Mouse (Mus musculus): ENCODE data around the gene Rbck1.
"Not testable (repeated sequence)": the region's sequence is repeated elsewhere in the genome, so short reads cannot be mapped to it uniquely, and the experiment has no call there.

Rbck1 gene

DNA sequence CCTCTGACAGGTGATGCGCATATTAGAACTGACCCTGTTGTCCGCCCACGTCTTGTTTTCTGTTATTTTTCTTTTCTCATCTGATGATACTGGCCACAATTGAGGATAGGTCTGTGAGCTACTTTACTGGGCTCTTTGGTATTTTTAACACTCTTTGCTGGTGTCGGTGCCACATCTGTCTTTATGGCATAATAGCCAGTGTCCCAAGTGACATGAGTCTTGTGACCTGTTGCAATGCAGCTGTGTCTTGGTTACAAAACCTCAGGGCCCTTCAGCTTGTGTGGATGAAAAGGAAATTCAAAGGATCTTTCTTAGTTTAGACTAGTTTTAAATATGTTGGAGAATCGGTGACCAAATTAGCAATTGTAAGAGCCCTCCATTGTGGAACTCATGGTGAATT, 37.9 kb downstream of the Rbck1 start:
- DNase-seq (ENCODE audit: low spot score) = no peak

DNA sequence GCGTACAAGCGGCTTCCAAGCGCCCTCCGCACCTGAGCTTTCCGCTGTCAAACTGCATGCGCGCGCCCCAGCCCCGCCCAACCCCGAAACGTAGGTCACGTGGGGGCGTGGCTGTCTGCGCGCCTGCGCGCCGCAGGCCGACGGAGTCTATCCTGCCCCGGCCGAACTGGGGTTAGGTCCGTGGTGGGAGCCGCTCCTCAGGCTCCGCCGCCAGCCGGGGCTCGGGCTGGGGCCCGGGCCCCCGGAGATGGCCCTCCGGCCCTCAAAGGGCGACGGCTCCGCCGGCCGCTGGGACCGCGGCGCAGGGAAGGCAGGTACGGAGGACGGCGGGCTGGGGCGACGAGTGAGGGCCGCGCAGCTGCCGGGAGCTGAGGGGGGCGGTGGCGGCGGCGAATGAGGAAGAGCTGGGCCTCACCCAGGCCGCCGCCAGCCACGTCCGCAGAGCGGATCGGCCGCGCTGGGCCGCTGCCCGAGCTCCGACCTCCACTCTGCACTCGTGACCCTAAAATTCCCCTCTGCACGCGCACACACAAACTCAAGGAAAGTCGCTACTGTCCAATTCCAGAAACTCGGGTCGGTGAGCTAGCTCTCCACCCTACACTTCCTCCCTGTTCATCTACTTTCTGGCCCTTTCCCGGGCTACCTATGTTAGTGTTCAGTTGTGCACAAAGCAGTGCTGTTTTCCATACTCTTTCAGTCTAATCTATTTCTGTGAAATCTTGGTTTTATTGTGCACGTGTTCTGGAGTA, 38.6 kb downstream of the Rbck1 start, which contains the start of gene Tbc1d20:
Gene Tbc1d20 (plus strand): TSS at position 102 of the 749 bp plus-strand sequence.
- peak; percentile 81 for DNase-seq (ENCODE audit: low spot score)

DNA sequence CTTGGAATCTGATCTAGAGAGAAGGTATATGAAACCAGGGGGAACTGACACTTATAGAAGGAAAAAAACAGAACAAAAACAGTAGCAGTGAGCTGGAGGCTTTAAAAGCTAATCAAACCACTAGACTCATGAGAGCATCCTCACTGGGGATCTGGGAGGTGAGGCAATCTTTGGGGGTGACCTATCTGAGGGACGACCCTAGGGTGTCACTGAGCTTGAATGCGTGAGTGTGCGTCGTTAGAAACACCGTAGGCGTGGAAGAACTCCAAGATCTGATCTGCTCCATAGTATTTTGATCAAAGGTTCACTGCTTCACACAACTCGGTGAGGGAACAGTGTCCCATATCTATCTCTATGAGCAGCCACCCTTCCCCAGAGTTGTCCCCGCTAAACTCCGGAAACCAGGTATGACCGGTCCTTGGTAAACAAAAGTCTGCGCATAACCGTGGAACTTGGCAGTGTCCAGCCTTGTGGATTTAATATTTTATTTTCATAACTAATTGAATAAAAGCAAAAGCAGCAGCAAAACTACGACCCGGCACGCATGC, 39.2 kb downstream of the Rbck1 start:
- DNase-seq (ENCODE audit: low spot score) = no peak

DNA sequence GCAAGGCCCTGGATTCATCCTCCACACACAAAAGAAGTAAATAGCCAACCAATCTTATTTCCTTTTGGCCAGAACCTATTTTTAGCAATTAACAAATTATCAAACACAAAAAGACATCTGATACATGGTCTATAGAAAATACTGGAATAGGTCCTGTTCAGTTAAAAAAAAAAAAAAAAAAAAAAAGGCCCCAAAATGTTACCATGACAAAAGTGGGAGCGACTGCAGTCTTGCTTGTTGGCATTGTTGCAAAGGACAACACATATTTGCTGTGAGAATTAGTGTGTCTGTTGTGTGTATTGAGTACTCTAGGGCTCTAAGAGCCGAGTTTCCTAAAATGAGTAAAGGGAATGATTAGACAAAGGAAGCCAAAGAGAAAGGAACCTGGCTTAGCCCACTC, 40.0 kb downstream of the Rbck1 start:
- DNase-seq (ENCODE audit: low spot score) = no peak

DNA sequence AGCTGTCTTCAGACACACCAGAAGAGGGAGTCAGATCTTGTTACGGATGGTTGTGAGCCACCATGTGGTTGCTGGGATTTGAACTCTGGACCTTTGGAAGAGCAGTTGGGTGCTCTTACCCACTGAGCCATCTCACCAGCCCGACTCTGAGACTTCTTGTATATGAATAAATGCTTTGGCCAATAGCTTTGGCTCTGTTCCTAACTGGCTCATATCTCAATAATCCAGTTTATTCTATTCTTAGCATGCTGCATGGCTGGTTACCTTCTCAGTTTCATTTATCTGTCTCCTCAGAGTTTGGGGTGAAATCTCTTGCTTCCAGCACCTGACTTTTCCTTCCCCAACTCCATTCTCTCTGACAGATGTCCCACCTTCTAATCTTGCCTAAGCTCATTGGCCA, 42.8 kb downstream of the Rbck1 start:
- not testable (repeated sequence) for DNase-seq (ENCODE audit: low spot score)

DNA sequence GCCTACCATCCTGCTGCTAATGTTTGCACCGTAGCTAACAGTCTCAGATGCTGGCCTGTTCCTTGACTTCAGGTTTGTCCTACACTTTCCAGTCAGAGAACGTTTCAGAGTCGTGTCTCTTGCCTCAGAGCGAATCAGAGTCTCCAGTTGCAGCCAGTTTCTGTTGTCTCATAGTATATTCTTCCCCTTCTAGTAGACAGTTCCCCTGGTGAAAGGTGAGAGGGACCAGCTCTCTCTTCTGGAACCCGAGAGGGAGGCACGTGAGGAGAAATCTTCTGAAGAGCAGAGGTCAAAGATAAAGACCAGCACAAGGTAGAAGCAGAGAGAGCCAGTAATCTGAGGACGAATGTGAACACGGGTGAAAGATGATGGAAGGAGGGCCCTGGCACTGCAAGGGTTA, 44.4 kb downstream of the Rbck1 start:
- DNase-seq (ENCODE audit: low spot score) = no peak

DNA sequence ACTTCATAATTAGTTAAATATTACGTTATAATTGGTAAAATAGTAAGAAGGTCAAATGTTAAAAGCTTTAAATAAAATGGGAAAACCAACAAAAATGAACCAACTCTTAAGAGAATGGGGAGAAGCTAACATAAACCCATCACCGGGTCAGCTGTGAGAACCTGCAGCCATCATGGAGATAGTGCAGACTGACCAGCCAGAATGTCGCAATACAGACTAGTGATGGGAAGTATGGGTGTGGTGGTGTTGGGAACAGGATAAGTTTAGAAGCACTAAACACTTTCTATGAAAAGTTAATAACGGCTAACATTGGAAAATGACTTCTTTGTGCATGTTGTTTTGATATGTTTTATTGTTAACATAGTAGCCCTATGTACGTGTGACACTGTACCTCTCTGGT, 44.9 kb downstream of the Rbck1 start:
- DNase-seq (ENCODE audit: low spot score) = no peak

DNA sequence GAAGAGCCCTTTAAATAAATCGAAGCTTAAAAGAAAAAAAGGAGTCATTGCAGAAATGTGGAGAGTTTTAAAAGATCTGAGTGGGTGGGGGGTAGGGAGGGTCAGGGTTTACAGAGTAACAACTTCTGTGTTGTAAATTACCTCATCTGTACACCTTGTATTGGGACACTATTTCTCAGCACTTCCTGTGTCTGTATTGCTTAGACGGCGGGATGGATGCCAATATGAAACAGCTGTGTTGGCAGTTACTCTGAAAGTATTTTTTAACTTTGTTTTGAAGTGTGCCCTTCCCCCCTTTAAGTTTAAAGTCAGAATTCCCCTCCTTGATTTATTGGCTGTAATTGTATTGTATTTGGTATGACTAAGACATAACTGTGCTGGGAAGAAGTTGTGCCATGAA, 51.0 kb downstream of the Rbck1 start:
- no peak for DNase-seq (ENCODE audit: low spot score)

DNA sequence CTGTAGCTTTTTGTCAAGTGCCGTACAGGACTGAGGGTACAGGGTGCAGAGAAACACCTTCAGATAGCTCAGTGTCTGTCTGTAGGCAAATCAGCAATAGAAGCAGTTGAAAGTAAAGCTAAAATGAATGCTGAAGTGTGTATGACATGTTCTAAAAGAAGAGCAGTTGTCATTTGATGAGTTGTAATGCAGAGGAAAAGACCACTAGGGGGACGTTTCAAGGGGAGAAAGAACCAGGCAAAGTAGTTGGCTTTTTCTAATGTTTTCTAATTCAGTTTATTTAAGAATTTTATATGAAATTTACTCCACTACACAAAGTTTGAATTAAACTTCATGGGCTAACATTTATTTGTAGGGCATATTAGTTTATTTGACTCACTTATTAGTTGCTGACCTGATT, 58.8 kb downstream of the Rbck1 start:
- DNase-seq (ENCODE audit: low spot score) = no peak

All from ovary, postnatal 14 days (tissue).